Mouse (Mus musculus) limb, embryonic 12.5 days (tissue): Measurements from ENCODE around the gene Ak2. TPM values are rescaled to one million over a fixed set of nuclear protein-coding genes. Genes with fewer than 3 reads are reported as not detected.

Source experiments
- polyA plus RNA-seq: library from polyadenylated mRNA; unstranded; fragments of >200 nt; fragmentation: Nextera tagmentation; extraction: Ambion mirVana; gene quantifications from 2 replicates; pipeline ENCODE4 v1.2.1, GENCODE M21; 2016

The Ak2 gene
- polyA plus RNA-seq, 1 experiment from 2014 or later, result 213 TPM

Other genes with a start within 250 kb of the Ak2 start
- 0.18 and 0.32 TPM in 2 replicates for gene A3galt2, start 236.6 kb upstream of the Ak2 start, polyA plus RNA-seq
- 47.6 and 52.1 TPM in 2 replicates for gene Zfp362, start 185.9 kb upstream of the Ak2 start, polyA plus RNA-seq
- 11.4 and 13.0 TPM in 2 replicates for gene Trim62, start 108.4 kb upstream of the Ak2 start, polyA plus RNA-seq
- 22.4 and 26.0 TPM in 2 replicates for gene Azin2, start 29.5 kb upstream of the Ak2 start, polyA plus RNA-seq
- 10.8 and 11.9 TPM in 2 replicates for gene Rnf19b, start 66.3 kb downstream of the Ak2 start, polyA plus RNA-seq
- 4.2 and 4.3 TPM in 2 replicates for gene Tmem54, start 113.6 kb downstream of the Ak2 start, polyA plus RNA-seq
- 0.55 and 0.83 TPM in 2 replicates for gene Hpca, start 130.1 kb downstream of the Ak2 start, polyA plus RNA-seq
- gene Fndc5, start 145.0 kb downstream of the Ak2 start, polyA plus RNA-seq, result 11.3 and 11.6 TPM in 2 replicates
- gene S100pbp, start 197.8 kb downstream of the Ak2 start, polyA plus RNA-seq, result 31.2 and 32.7 TPM in 2 replicates
- 78.7 and 80.2 TPM in 2 replicates for gene Yars, start 197.8 kb downstream of the Ak2 start, polyA plus RNA-seq